Mouse (Mus musculus): ENCODE measurements around the gene Olfr1054. TPM values are rescaled to one million over a fixed set of nuclear protein-coding genes. Genes with fewer than 3 reads are reported as not detected.
"Not testable (repeated sequence)": the region's sequence is repeated elsewhere in the genome, so short reads cannot be mapped to it uniquely, and the experiment has no call there.

The Olfr1054 gene
- total RNA-seq (2021) = not detected
- long read RNA-seq, experiment 1 = 0 reads
- long read RNA-seq, experiment 2 = 0 reads

GRCm38 (mm10) chr2:86335333-86335732, at the start of gene Olfr1054:
Gene Olfr1054, minus strand, starts transcription at chr2:86335433.
- no peak for DNase-seq (ENCODE audit: low spot score in 2 of 2)

DNA sequence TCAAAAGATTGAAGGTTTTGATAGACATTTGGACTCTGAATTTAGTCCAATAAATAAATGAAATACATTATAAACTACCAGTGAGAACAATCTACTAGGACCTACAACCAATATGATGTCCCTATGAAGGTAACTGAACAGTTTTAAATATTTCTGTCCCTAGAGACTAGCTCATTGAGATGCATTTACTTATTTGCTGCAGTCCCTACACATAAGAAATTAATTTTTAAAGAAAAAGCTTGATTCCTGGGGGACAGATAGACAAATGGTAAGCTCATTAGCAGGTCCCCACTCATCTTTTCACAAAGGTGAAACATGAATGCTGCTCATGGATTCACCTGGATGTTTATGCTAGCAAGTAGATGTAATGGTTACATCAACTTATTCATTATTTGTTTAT, 43.1 kb upstream of the Olfr1054 start, which contains the start of gene Olfr1057:
Olfr1057 (minus strand) TSS at position 101 of the 400 bp plus-strand sequence.
- DNase-seq (ENCODE audit: low spot score in 2 of 2) = no peak

- DNase-seq (ENCODE audit: low spot score in 2 of 2) = not testable (repeated sequence)
Measured at GRCm38 (mm10) chr2:86366342-86366741, 31.1 kb upstream of the Olfr1054 start.

- DNase-seq (ENCODE audit: low spot score in 2 of 2) = no peak
Measured at GRCm38 (mm10) chr2:86362369-86362768, 27.1 kb upstream of the Olfr1054 start, which contains the start of gene Olfr1056. Gene Olfr1056, minus strand, starts transcription at chr2:86362469.

DNA sequence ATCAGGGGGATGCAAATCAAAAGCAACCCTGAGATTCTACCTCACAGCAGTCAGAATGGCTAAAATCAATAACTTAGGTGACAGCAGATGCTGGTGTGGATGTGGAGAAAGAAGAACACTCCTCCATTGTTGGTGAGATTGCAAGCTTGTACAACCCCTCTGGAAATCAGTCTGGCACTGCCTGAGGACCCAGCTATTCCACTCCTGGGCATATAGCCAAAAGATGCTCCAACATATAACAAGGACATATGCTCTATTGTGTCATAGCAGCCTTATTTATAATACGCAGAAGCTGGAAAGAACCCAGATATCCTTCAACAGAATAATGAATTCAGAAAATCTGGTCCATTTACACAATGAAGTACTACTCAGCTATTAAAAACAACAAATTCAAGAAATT, 16.5 kb upstream of the Olfr1054 start:
- DNase-seq (ENCODE audit: low spot score in 2 of 2) = not testable (repeated sequence)

- no peak for DNase-seq (ENCODE audit: low spot score in 2 of 2)
Measured at GRCm38 (mm10) chr2:86350184-86350583, 15.0 kb upstream of the Olfr1054 start, which contains the start of gene Olfr1055. Gene Olfr1055, minus strand, starts transcription at chr2:86350284.

- no peak for DNase-seq (ENCODE audit: low spot score in 2 of 2)
Measured at GRCm38 (mm10) chr2:86315184-86315583, 20.0 kb downstream of the Olfr1054 start, which contains the start of gene Olfr1053. Gene Olfr1053, minus strand, starts transcription at chr2:86315284.

DNA sequence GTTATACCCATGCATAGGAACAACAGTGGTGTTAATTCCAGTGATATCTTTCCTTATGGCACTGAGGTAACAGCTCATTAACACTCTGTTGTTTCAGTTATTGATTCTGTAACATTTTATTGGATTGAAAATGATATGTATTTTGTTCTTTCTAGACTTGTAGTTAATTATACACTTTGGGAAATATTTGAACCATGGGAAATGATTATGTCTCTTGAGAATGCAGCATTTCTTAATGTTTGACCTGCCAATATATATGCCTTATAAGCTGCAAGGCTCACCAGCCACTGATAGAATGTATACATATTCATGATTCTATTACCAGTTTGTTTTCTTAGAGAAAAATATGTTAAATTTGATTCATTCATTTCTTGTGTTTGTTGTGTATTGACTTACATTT, 43.1 kb downstream of the Olfr1054 start, which contains the start of gene Olfr1052:
Olfr1052 (plus strand) TSS at position 301 of the 400 bp plus-strand sequence.
- DNase-seq (ENCODE audit: low spot score in 2 of 2) = no peak

Other genes starting within 250 kb of the Olfr1054 start
- gene Olfr1037, start 248.0 kb downstream of the Olfr1054 start, total RNA-seq (2021) = not detected
- not detected for gene Olfr1039, start 199.5 kb downstream of the Olfr1054 start, total RNA-seq (2021)
- not detected for gene Olfr1040, start 188.7 kb downstream of the Olfr1054 start, total RNA-seq (2021)
- not detected for gene Olfr1042, start 173.6 kb downstream of the Olfr1054 start, total RNA-seq (2021)
- gene Olfr1043, start 167.9 kb downstream of the Olfr1054 start, total RNA-seq (2021) = not detected
- gene Olfr1044, start 157.6 kb downstream of the Olfr1054 start, total RNA-seq (2021) = not detected
- gene Olfr52, start 149.8 kb downstream of the Olfr1054 start, total RNA-seq (2021) = not detected
- gene Olfr1045, start 132.4 kb downstream of the Olfr1054 start, total RNA-seq (2021) = not detected
- not detected for gene Olfr1046, start 116.1 kb downstream of the Olfr1054 start, total RNA-seq (2021)
- not detected for gene Olfr1047, start 104.0 kb downstream of the Olfr1054 start, total RNA-seq (2021)
- not detected for gene Olfr1048, start 95.1 kb downstream of the Olfr1054 start, total RNA-seq (2021)
- gene Olfr1049, start 77.1 kb downstream of the Olfr1054 start, total RNA-seq (2021) = not detected
- gene Olfr1051, start 56.3 kb downstream of the Olfr1054 start, total RNA-seq (2021) = not detected
- gene Olfr1052, start 43.0 kb downstream of the Olfr1054 start, total RNA-seq (2021) = not detected
- not detected for gene Olfr1053, start 20.1 kb downstream of the Olfr1054 start, total RNA-seq (2021)
- not detected for gene Olfr1055, start 14.9 kb upstream of the Olfr1054 start, total RNA-seq (2021)
- not detected for gene Olfr1056, start 27.0 kb upstream of the Olfr1054 start, total RNA-seq (2021)
- gene Olfr1057, start 43.0 kb upstream of the Olfr1054 start, total RNA-seq (2021) = not detected
- not detected for gene Olfr1058, start 53.1 kb upstream of the Olfr1054 start, total RNA-seq (2021)
- not detected for gene Olfr1061, start 78.6 kb upstream of the Olfr1054 start, total RNA-seq (2021)
- not detected for gene Olfr1062, start 91.3 kb upstream of the Olfr1054 start, total RNA-seq (2021)
- gene Olfr1065, start 115.2 kb upstream of the Olfr1054 start, total RNA-seq (2021) = not detected
- not detected for gene Olfr1066, start 120.8 kb upstream of the Olfr1054 start, total RNA-seq (2021)
- gene Olfr228, start 152.0 kb upstream of the Olfr1054 start, total RNA-seq (2021) = not detected
- not detected for gene Olfr1076, start 173.0 kb upstream of the Olfr1054 start, total RNA-seq (2021)
- gene Olfr1079, start 207.0 kb upstream of the Olfr1054 start, total RNA-seq (2021) = not detected
- not detected for gene Olfr1080, start 222.8 kb upstream of the Olfr1054 start, total RNA-seq (2021)

Data from adrenal gland, adult 18-20 months (tissue).